Mouse (Mus musculus) C2C12 (cell line): ENCODE measurements at regions not wholly inside any gene's neighbourhood (a gene's known extent, or its start where the extent isn't known, plus 50 kb on each side); places are given as distances from the start of the nearest gene placed in this dataset.

Experiments
- H3K27me3 ChIP-seq: one replicate; pipeline ENCODE4 v1.6.1; 2011; ENCODE audit not compliant: control insufficient read depth, insufficient read depth, insufficient read length
- H3K36me3 ChIP-seq: one replicate; pipeline ENCODE4 v1.6.1; 2011; ENCODE audit not compliant: control insufficient read depth, insufficient read depth
- H3K4me3 ChIP-seq: one replicate; pipeline ENCODE4 v1.5.1; 2011; ENCODE audit warnings: mild to moderate bottlenecking, control low read depth; ENCODE audit not compliant: poor library complexity, insufficient read depth, severe bottlenecking
- H3K79me2 ChIP-seq: one replicate; pipeline ENCODE4 v1.6.1; 2011; ENCODE audit not compliant: control insufficient read depth, insufficient read depth
- H3K79me3 ChIP-seq: one replicate; pipeline ENCODE4 v1.6.1; 2011; ENCODE audit warnings: low read depth, control low read depth
- H3ac ChIP-seq: one replicate; pipeline ENCODE3; 2011; ENCODE audit warnings: low read depth; ENCODE audit not compliant: control insufficient read depth, insufficient read length
- CEBPB ChIP-seq: IDR thresholded peaks from one replicate; pipeline ENCODE4 v1.6.1; 2011; ENCODE audit warnings: low read depth, mild to moderate bottlenecking, control low read depth, moderate library complexity
- CTCF ChIP-seq: IDR thresholded peaks from one replicate; pipeline ENCODE4 v1.5.1; 2011; ENCODE audit not compliant: control insufficient read depth, insufficient read depth, insufficient read length
- FOSL1 ChIP-seq: IDR thresholded peaks from one replicate; pipeline ENCODE4 v1.8.0; 2011; ENCODE audit warnings: mild to moderate bottlenecking, low read length; ENCODE audit not compliant: poor library complexity, insufficient read depth, severe bottlenecking
- MAX ChIP-seq: IDR thresholded peaks from one replicate; pipeline ENCODE4 v1.6.1; 2011; ENCODE audit warnings: mild to moderate bottlenecking, control low read depth
- MYOD1 ChIP-seq: IDR thresholded peaks from one replicate; pipeline ENCODE4 v1.6.1; 2011; ENCODE audit warnings: low read depth; ENCODE audit not compliant: control insufficient read depth, insufficient read length
- MYOG ChIP-seq: IDR thresholded peaks from one replicate; pipeline ENCODE4 v1.6.1; 2011; ENCODE audit not compliant: control insufficient read depth, insufficient read length; ENCODE audit errors: extremely low read depth
- USF1 ChIP-seq: IDR thresholded peaks from one replicate; pipeline ENCODE4 v1.6.1; 2011; ENCODE audit warnings: low read depth, mild to moderate bottlenecking, control low read depth, moderate library complexity

DNA sequence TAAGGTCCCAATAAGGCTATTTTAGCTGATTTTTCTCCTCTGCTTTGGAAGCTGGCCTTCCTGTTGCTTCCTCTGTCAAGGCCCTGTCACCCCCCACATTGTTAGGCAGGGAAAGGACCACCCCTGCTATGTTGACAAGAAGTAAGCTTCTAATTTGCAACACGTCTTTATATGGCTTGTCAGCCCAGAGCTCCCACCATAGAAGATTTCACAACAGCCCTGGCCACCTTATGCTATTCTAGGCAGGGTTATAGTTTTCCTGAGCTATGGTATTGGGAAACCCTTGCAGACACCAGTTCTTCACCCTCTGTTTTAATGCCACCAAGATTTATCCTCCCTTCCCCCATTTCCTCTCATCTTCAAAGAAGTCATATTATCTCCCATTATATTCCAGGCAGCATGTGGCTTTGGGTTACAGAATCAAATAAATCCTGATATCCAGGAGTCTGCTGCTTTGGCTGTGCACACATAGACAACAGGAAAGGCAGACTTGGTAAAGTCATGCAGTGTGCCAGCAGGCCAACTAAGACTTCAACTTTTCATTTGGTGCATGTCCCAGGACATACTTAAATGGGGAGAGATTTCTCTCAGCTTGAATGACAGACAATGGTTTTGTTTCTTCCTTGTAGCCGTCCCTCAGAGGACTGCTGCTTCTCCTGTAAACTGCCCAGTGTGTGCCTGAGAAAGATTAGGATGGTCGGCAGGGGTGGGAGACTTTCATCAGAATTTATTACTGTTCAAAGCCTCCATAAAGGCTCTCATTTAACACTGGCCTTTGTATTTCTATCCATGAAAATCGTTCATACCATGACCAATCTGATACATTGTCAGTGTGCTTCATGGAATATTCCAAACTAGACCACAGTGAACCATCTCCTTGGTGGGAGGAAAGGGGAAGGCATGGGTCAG lies 146.2 kb upstream of the Hhip start:
- Histone ChIP-seq H3K79me2 (no peaks in the 10 kb centered on the region), H3K4me3 (no peak overlapping the region), H3K79me3 (no peaks in the 10 kb centered on the region), H3ac (no peak overlapping the region), H3K36me3 (no peaks in the 10 kb centered on the region), H3K27me3 (peaks cover 3% of the 10 kb centered on the region)
- TF ChIP-seq CEBPB (no peak), MAX (no peak), FOSL1 (no peak), CTCF (no peak), MYOG (no peak), MYOD1 (no peak), USF1 (no peak)

DNA sequence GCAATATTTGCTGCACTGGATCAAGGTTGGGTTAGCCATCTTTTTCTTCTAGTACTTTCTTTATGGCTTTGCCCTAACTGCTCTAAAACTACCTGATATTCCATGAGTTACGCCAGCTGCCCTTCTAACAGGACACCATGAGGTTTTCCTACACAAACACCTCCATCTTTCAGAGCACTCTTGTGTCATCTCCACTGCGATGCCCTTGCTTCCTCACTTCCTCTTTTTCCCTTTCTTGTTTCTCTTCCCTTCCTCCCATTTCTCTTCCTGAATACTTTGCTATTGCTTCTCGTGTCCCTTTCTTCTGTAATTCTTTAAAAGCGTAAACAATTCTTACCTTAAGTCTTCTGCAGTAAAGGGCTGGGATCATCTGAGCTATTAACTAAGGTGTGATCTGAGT lies 139.9 kb upstream of the Hhip start:
- no peaks in the 10 kb centered on the region for H3K79me3 ChIP-seq
- no peak overlapping the region for H3ac ChIP-seq
- no peaks in the 10 kb centered on the region for H3K79me2 ChIP-seq
- peaks cover 4% of the 10 kb centered on the region for H3K27me3 ChIP-seq
- TF ChIP-seq USF1, result no peak
- TF ChIP-seq FOSL1, result no peak
- TF ChIP-seq CEBPB, result no peak
- no peak for TF ChIP-seq MAX
- no peak for TF ChIP-seq CTCF
- no peak for TF ChIP-seq MYOD1
- TF ChIP-seq MYOG, result no peak
- no peak overlapping the region for H3K4me3 ChIP-seq
- no peaks in the 10 kb centered on the region for H3K36me3 ChIP-seq

DNA sequence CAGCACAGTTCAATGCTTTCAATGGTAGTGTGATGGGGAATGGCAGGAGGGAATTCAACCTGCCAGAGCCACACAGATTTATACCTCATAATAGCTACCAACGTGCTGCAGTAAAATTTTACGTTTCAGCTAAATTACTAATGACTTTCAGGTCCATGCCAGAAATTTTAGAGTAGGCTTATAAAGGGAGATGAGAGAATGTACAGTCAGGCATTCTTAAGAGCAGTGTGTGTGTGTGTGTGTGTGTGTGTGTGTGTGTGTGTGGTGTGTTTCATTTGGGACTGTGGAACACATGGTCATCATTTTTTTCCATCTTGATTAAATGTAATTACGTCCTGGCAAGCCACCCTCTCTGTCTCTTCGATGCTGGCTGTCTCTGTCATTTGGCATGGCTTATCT lies 132.7 kb upstream of the Hhip start:
- no peak overlapping the region for H3ac ChIP-seq
- no peaks in the 10 kb centered on the region for H3K79me3 ChIP-seq
- no peak overlapping the region for H3K4me3 ChIP-seq
- no peak for TF ChIP-seq MYOD1
- no peak for TF ChIP-seq FOSL1
- TF ChIP-seq CTCF, result no peak
- TF ChIP-seq CEBPB, result no peak
- no peaks in the 10 kb centered on the region for H3K36me3 ChIP-seq
- H3K27me3 ChIP-seq, result peaks cover 3% of the 10 kb centered on the region
- no peaks in the 10 kb centered on the region for H3K79me2 ChIP-seq

DNA sequence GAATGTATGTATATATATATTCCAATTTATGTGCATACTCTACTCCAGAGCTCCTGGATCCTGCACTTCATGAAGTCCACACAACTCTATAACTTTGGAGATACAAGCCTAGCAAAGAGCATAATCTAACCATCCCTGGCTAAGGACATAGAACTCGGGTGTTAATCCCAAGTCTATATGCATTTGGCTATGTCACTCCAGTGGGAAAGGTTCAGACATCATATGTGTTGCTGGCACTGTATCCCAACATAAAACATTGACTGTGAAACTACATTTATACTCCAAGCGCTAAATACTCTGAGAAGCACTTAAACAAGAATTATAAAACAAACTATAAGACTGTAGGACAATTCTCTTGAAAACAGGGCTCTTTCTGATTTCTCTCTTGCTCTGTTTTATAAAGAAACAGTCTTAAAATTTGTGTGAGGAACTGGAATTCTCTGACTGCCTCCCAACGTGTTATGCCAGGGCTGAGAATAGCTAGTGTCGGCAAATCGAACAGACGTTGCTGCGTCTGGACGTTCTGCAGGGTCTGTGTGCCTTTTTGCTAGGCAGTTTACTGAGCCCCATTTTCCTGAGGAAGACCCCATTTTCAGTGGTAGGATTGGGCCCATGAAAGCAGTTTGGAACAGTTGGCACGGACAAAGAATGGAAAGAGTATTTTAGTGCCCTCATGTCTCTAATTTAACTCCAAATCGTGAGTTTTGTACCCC lies 132.1 kb upstream of the Hhip start:
- Histone ChIP-seq H3K36me3 (no peaks in the 10 kb centered on the region), H3K79me2 (no peaks in the 10 kb centered on the region), H3ac (no peak overlapping the region), H3K27me3 (peaks cover 3% of the 10 kb centered on the region), H3K4me3 (no peak overlapping the region), H3K79me3 (no peaks in the 10 kb centered on the region)
- TF ChIP-seq USF1, result no peak
- no peak for TF ChIP-seq MYOG
- no peak for TF ChIP-seq CTCF

- Histone ChIP-seq H3K4me3 (no peak overlapping the region), H3K79me3 (no peaks in the 10 kb centered on the region), H3K79me2 (no peaks in the 10 kb centered on the region), H3K36me3 (no peaks in the 10 kb centered on the region), H3K27me3 (peaks cover 3% of the 10 kb centered on the region), H3ac (no peak overlapping the region)
- TF ChIP-seq CTCF, result no peak
- TF ChIP-seq CEBPB, result no peak
- no peak for TF ChIP-seq FOSL1
- no peak for TF ChIP-seq MAX
- no peak for TF ChIP-seq MYOD1
- TF ChIP-seq USF1, result no peak
- TF ChIP-seq MYOG, result no peak
Observed at GRCm38 (mm10) chr8:80185286-80185685, 127.5 kb upstream of the Hhip start.

DNA sequence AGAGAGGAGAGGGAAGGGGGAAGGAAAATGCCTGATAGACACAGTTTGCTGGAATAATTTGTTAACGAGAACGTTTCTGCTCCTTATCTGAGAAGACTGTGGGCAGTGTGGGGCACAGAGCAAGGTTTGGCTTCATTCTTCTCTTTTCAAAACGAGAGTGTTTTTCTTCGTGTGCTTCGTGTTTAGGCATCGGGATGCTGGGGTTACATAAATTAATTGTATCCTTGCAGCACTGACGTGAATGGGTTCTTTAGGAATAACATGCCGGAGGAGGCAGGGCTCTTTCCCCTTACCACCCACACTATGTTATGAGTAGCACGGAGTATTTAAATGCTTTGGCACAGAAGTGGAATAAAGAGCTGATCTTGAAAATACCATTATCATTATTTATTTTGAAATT lies 110.9 kb upstream of the Hhip start:
- Histone ChIP-seq H3K27me3 (no peaks in the 10 kb centered on the region), H3ac (no peak overlapping the region), H3K4me3 (no peak overlapping the region), H3K36me3 (no peaks in the 10 kb centered on the region), H3K79me3 (no peaks in the 10 kb centered on the region), H3K79me2 (no peaks in the 10 kb centered on the region)
- TF ChIP-seq CEBPB, result no peak
- TF ChIP-seq MYOG, result no peak
